Mouse (Mus musculus) limb, embryonic 10.5 days (tissue): Measurements from ENCODE around the gene Ccr3. TPM values are rescaled to one million over a fixed set of nuclear protein-coding genes. Genes with fewer than 3 reads are reported as not detected.
"Not testable (repeated sequence)": the region's sequence is repeated elsewhere in the genome, so short reads cannot be mapped to it uniquely, and the experiment has no call there.

ENCODE experiments used
- DNase-seq: peaks from one replicate; pipeline ENCODE4 v3.0.0-alpha.2; 2017; ENCODE audit warnings: low spot score
- H3K27ac ChIP-seq: fragments of 300-500 bp; sonication (generic); 2 replicates; pipeline ENCODE4 v1.5.1; 2016; ENCODE audit warnings: mild to moderate bottlenecking
- H3K27me3 ChIP-seq: fragments of 300-500 bp; sonication (generic); 2 replicates; pipeline ENCODE4 v1.6.1; 2016; ENCODE audit warnings: low read depth, mild to moderate bottlenecking; ENCODE audit not compliant: poor library complexity, severe bottlenecking
- H3K36me3 ChIP-seq: fragments of 300-500 bp; sonication (generic); 2 replicates; pipeline ENCODE4 v1.6.1; 2016; ENCODE audit warnings: mild to moderate bottlenecking, moderate library complexity
- H3K4me1 ChIP-seq: fragments of 300-500 bp; sonication (generic); 2 replicates; pipeline ENCODE4 v1.6.1; 2016
- H3K4me3 ChIP-seq: fragments of 300-500 bp; sonication (generic); 2 replicates; pipeline ENCODE4 v1.5.1; 2016; ENCODE audit warnings: mild to moderate bottlenecking, moderate library complexity
- H3K9me3 ChIP-seq: fragments of 300-500 bp; sonication (generic); replicated peaks from 2 replicates; pipeline ENCODE4 v1.6.1; 2016; ENCODE audit warnings: mild to moderate bottlenecking
- WGBS: fragments of 180-500 bp; shearing (Covaris S2); methylation state at CpG from one replicate; pipeline ENCODE4 v1.1.7; 2016; 5-methylcytosine and 5-hydroxymethylcytosine counted together
- polyA plus RNA-seq: library from polyadenylated mRNA; unstranded; fragments of >200 nt; fragmentation: Nextera tagmentation; extraction: Ambion mirVana; gene quantifications from 2 replicates; pipeline ENCODE4 v1.2.1, GENCODE M21; 2016

Gene Ccr3
- polyA plus RNA-seq = not detected in 2 replicates

GRCm38 (mm10) chr9:124021672-124022071, at the start of gene Ccr3:
Gene Ccr3, plus strand, starts transcription at chr9:124021972.
- H3K4me1 ChIP-seq = no peaks in the 10 kb centered on the region

GRCm38 (mm10) chr9:123975630-123976029, 46.1 kb upstream of the Ccr3 start:
- Histone ChIP-seq H3K27ac (no peak overlapping the region), H3K36me3 (no peaks in the 10 kb centered on the region), H3K9me3 (no peaks in the 10 kb centered on the region), H3K4me1 (no peaks in the 10 kb centered on the region), H3K4me3 (no peak overlapping the region), H3K27me3 (no peaks in the 10 kb centered on the region)
- no peak for DNase-seq
- 78% methylated on average over 2 of the region's 2 CpGs for WGBS

More at GRCm38 (mm10) chr9:124021672-124022071, at the start of gene Ccr3:
- WGBS = 94% methylated on average over 1 of the region's 1 CpGs
- Histone ChIP-seq H3K27ac (no peak within 1 kb of the TSS), H3K4me3 (no peak within 1 kb of the TSS), H3K27me3 (no peaks in the 10 kb centered on the region), H3K9me3 (no peaks in the 10 kb centered on the region), H3K36me3 (no peaks in the 10 kb centered on the region)
- DNase-seq = no peak

DNA sequence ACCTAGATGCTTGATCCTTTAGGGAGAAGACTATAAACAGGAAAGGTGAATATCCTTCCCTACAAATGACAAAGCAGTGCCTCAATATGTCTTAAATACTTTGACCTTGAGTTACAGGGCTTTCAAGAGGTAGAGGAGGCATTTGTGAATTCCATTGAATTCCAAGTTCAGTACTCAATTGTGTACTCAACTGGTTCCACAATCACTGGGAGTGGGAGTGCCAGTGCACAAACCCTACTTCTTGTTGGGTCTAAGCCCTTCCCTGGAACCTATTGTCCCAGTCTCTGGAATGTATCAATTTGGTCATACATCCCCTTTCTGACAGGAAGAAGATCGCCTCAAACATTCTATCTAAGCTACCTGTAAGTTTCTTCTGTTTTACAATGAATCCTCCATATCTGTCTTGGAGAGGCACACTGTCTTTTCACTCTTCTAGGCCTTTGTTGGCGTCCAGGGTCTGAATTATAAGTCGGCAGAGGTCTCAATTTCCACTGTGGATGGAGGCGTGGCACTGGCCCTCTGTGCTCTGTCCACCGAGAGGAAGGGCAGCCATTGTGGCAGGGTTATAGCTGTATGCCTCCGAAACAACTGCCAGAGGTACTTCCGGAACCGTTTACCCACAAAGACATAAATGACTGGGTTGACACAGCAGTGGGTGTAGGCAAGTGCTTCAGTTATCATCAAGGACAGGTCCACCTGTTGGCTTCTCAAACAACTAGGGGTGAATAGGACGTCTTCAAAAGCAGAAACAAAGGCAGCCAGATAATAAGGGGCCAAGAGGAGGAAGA, 44.7 kb upstream of the Ccr3 start:
- H3K9me3 ChIP-seq = no peaks in the 10 kb centered on the region
- no peaks in the 10 kb centered on the region for H3K27me3 ChIP-seq
- no peak overlapping the region for H3K27ac ChIP-seq
- H3K4me3 ChIP-seq = no peak overlapping the region
- no peaks in the 10 kb centered on the region for H3K36me3 ChIP-seq
- no peak for DNase-seq
- 88% methylated on average over 9 of the region's 9 CpGs for WGBS
- H3K4me1 ChIP-seq = no peaks in the 10 kb centered on the region

GRCm38 (mm10) chr9:123978308-123978707, 43.5 kb upstream of the Ccr3 start, which contains the start of gene Ccr1l1:
Gene Ccr1l1, minus strand, starts transcription at chr9:123978408.
- DNase-seq = no peak
- H3K4me1 ChIP-seq = no peaks in the 10 kb centered on the region
- H3K4me3 ChIP-seq = no peak within 1 kb of the TSS
- H3K27ac ChIP-seq = no peak within 1 kb of the TSS
- no peaks in the 10 kb centered on the region for H3K36me3 ChIP-seq
- H3K27me3 ChIP-seq = no peaks in the 10 kb centered on the region
- no peaks in the 10 kb centered on the region for H3K9me3 ChIP-seq
- WGBS = 79% methylated on average over 1 of the region's 1 CpGs

- not testable (repeated sequence) for DNase-seq, H3K9me3 ChIP-seq, H3K36me3 ChIP-seq, H3K4me3 ChIP-seq, H3K27me3 ChIP-seq, H3K27ac ChIP-seq, H3K4me1 ChIP-seq
- no CpG with 5 or more reads among the region's 3 CpGs for WGBS
These were observed 40.8 kb upstream of the Ccr3 start for GRCm38 (mm10) chr9:123980858-123981475.

DNA sequence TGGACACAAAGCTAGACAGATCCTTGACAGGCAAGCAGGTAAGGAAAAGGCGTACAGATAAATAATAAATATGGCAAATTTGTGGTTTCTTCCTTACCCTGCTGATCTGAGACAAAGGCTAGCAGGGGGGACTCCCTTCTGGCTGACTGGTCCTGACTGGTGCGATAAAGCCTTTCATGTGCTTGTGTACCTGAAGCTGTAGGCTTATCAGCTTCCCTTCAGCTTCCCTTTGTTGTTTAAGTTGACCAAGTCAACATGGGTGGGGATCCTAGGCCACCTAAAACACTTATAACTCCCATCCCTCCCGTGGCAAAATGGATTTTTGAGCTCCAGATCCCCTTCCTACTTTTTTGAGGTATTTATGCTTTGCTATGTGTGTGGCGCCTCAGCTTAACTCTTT, 39.9 kb upstream of the Ccr3 start:
- H3K27ac ChIP-seq = no peak overlapping the region

DNA sequence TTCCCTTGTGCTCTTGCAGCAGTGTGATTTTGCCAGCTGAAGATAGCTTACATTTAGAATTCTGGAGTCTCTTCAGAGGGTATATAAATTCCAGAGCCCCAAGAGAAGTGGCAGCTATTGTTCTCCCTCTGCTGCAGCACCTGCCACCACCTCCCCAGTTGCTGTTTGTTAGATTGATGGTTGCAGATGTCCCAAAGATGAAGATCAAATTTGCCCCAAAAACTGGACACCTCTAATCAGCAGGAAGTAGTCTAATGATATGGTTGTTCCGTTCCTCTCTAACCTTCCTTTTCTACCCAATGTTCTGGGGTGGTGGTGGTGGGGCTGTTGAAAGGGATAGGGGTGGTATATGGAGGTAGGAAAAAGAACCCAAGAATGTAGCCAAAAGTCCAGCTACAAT, 39.1 kb upstream of the Ccr3 start:
- H3K27ac ChIP-seq = no peak overlapping the region
- DNase-seq = no peak
- H3K4me3 ChIP-seq = no peak overlapping the region
- 86% methylated on average over 1 of the region's 1 CpGs for WGBS
- no peaks in the 10 kb centered on the region for H3K36me3 ChIP-seq
- no peaks in the 10 kb centered on the region for H3K27me3 ChIP-seq
- H3K9me3 ChIP-seq = no peaks in the 10 kb centered on the region
- H3K4me1 ChIP-seq = no peaks in the 10 kb centered on the region

More for the DNA sequence above, 39.9 kb upstream of the Ccr3 start:
- no peaks in the 10 kb centered on the region for H3K36me3 ChIP-seq
- 83% methylated on average over 4 of the region's 4 CpGs for WGBS
- no peak overlapping the region for H3K4me3 ChIP-seq
- H3K9me3 ChIP-seq = no peaks in the 10 kb centered on the region
- no peaks in the 10 kb centered on the region for H3K27me3 ChIP-seq
- DNase-seq = no peak
- H3K4me1 ChIP-seq = no peaks in the 10 kb centered on the region

- Histone ChIP-seq H3K4me3 (no peak overlapping the region), H3K9me3 (no peaks in the 10 kb centered on the region), H3K36me3 (no peaks in the 10 kb centered on the region), H3K4me1 (no peaks in the 10 kb centered on the region), H3K27ac (no peak overlapping the region), H3K27me3 (no peaks in the 10 kb centered on the region)
- DNase-seq = no peak
These were observed 36.8 kb upstream of the Ccr3 start for GRCm38 (mm10) chr9:123984943-123985342.

- Histone ChIP-seq H3K36me3 (no peaks in the 10 kb centered on the region), H3K9me3 (no peaks in the 10 kb centered on the region), H3K4me1 (no peaks in the 10 kb centered on the region), H3K27me3 (no peaks in the 10 kb centered on the region), H3K4me3 (no peak overlapping the region), H3K27ac (no peak overlapping the region)
- WGBS = 93% methylated on average over 2 of the region's 2 CpGs
- DNase-seq = no peak
These were observed 35.6 kb upstream of the Ccr3 start for GRCm38 (mm10) chr9:123986217-123986616.

GRCm38 (mm10) chr9:123989671-123990070, 32.1 kb upstream of the Ccr3 start:
- Histone ChIP-seq H3K9me3 (no peaks in the 10 kb centered on the region), H3K27ac (no peak overlapping the region), H3K27me3 (no peaks in the 10 kb centered on the region), H3K4me3 (no peak overlapping the region), H3K4me1 (no peaks in the 10 kb centered on the region), H3K36me3 (no peaks in the 10 kb centered on the region)
- DNase-seq = no peak
- WGBS = 83% methylated on average over 3 of the region's 3 CpGs

GRCm38 (mm10) chr9:123991312-123991906, 30.4 kb upstream of the Ccr3 start:
- H3K4me3 ChIP-seq = no peak overlapping the region
- H3K4me1 ChIP-seq = no peaks in the 10 kb centered on the region
- no peak overlapping the region for H3K27ac ChIP-seq
- no peaks in the 10 kb centered on the region for H3K9me3 ChIP-seq
- no peak for DNase-seq
- H3K36me3 ChIP-seq = no peaks in the 10 kb centered on the region
- WGBS = 67% methylated on average over 1 of the region's 1 CpGs
- H3K27me3 ChIP-seq = no peaks in the 10 kb centered on the region

DNA sequence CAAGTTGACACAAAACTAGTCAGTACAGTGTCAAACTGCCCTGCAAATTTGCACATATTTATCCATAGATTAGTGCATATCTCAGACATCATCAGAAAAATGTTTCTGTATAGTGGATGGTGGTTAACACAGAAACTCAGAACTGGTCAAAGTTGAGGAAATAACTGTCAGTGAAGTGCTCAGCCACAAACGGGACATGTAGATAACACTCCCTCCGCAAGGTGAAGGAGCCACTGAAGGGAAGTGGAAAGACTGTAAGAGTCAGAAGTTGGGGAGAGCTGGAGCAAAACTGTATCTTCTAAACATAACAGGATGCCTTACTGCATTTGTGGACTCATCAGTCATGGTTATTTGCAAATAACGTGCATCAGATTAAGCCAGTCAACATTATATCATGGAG, 24.1 kb upstream of the Ccr3 start:
- no peaks in the 10 kb centered on the region for H3K9me3 ChIP-seq
- H3K27me3 ChIP-seq = no peaks in the 10 kb centered on the region
- H3K27ac ChIP-seq = no peak overlapping the region
- no peaks in the 10 kb centered on the region for H3K4me1 ChIP-seq
- no peak for DNase-seq
- 78% methylated on average over 3 of the region's 3 CpGs for WGBS
- no peak overlapping the region for H3K4me3 ChIP-seq
- H3K36me3 ChIP-seq = no peaks in the 10 kb centered on the region

DNA sequence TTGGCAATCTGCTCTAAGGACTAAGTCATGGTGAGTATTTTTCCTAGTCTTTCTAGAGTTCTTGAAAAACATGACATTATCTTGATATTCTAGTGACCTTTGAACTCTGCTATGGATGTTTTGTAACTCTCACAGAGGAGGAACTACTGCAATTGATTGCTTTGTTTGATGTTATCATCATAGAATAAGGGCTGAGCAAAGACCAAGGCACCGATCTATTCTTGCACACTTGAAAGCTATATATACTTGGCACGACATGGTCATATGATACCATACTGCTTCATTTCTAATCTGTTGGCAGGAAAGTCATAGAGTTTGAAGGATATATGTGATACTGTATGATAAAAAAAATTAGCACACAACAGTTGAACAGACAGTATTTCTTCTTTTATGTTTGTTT, 22.0 kb upstream of the Ccr3 start:
- H3K27ac ChIP-seq = no peak overlapping the region
- no peaks in the 10 kb centered on the region for H3K36me3 ChIP-seq
- no peak overlapping the region for H3K4me3 ChIP-seq
- no peaks in the 10 kb centered on the region for H3K4me1 ChIP-seq
- H3K27me3 ChIP-seq = no peaks in the 10 kb centered on the region
- WGBS = 93% methylated on average over 2 of the region's 2 CpGs
- H3K9me3 ChIP-seq = no peaks in the 10 kb centered on the region
- DNase-seq = no peak
